Mouse (Mus musculus): Measurements from ENCODE around the gene Usp31. TPM values are rescaled to one million over a fixed set of nuclear protein-coding genes. Genes with fewer than 3 reads are reported as not detected.

Usp31 gene
- polyA plus RNA-seq, 1 experiment from 2014 or later, result 3.3 TPM

DNA sequence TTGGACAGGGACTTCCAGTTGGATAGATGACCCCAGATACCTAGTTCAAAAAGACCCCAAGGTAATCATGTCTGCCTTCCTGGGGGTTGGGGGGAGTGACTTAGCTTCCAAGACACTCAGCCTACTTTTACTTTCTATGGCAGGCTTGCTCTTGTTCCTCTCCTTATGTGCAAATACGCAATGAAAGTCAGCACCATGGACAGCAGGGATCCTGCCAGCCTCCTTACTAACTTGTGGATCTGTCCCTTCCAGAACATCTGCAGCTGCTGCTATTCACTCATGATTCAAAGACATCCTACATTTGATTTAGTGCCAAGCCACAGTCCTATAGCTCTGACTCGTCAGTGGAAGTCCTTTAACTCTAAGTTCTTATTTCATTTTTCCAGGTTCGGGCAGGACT lies 110.7 kb downstream of the Usp31 start:
- WGBS, result 75% methylated on average over 3 of the region's 3 CpGs
- Histone ChIP-seq H3K9ac (replicated peaks; ENCODE audit: low read length) (no peak overlapping the region), H3K4me2 (ENCODE audit: low read depth, low read length) (no peak overlapping the region), H3K9me3 (replicated peaks; ENCODE audit: control insufficient read depth, low read length) (no peaks in the 10 kb centered on the region), H3K27me3 (ENCODE audit: control insufficient read depth, insufficient read depth, low read length) (no peaks in the 10 kb centered on the region), H3K4me3 (ENCODE audit: low read depth, low read length) (no peak overlapping the region), H3K27ac (replicated peaks; ENCODE audit: low read depth, low read length) (no peak overlapping the region), H3K4me1 (ENCODE audit: control insufficient read depth, insufficient read depth, low read length) (no peaks in the 10 kb centered on the region), H3K36me3 (replicated peaks; ENCODE audit: control insufficient read depth, insufficient read depth, low read depth, low read length) (no peaks in the 10 kb centered on the region)
- peak; percentile 83 for DNase-seq (ENCODE audit: low spot score)
- ATAC-seq (replicated peaks; ENCODE audit: insufficient number of reproducible peaks, low FRiP score, low TSS enrichment, low read depth), result no peak

DNA sequence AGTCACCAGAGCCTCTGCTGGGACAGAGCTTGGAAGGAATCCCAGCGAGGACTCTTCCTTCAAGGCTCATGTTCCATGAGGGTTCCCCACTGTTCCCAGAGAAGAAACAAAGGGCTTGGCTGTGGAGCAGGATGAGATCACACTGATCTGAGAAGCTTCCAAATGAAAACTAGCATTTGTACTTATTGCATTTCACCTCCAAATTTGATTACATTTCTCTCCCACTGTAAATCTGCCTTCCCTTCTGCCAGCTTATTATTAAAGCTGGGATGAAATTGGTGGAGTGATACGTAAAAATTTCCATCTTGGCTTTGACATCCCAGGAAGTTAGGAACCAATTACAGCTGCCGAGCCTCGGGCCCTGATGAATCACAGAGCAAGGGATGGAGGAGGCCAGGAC lies 111.6 kb downstream of the Usp31 start:
- no peak overlapping the region for H3K4me2 ChIP-seq (ENCODE audit: low read depth, low read length)
- H3K27me3 ChIP-seq (ENCODE audit: control insufficient read depth, insufficient read depth, low read length), result no peaks in the 10 kb centered on the region
- no peak overlapping the region for H3K4me3 ChIP-seq (ENCODE audit: low read depth, low read length)
- H3K27ac ChIP-seq (replicated peaks; ENCODE audit: low read depth, low read length), result no peak overlapping the region
- no peaks in the 10 kb centered on the region for H3K4me1 ChIP-seq (ENCODE audit: control insufficient read depth, insufficient read depth, low read length)
- WGBS, result 74% methylated on average over 4 of the region's 4 CpGs
- DNase-seq (ENCODE audit: low spot score) (no peak), ATAC-seq (replicated peaks; ENCODE audit: insufficient number of reproducible peaks, low FRiP score, low TSS enrichment, low read depth) (no peak)
- H3K9me3 ChIP-seq (replicated peaks; ENCODE audit: control insufficient read depth, low read length), result no peaks in the 10 kb centered on the region
- H3K9ac ChIP-seq (replicated peaks; ENCODE audit: low read length), result no peak overlapping the region
- H3K36me3 ChIP-seq (replicated peaks; ENCODE audit: control insufficient read depth, insufficient read depth, low read depth, low read length), result no peaks in the 10 kb centered on the region

DNA sequence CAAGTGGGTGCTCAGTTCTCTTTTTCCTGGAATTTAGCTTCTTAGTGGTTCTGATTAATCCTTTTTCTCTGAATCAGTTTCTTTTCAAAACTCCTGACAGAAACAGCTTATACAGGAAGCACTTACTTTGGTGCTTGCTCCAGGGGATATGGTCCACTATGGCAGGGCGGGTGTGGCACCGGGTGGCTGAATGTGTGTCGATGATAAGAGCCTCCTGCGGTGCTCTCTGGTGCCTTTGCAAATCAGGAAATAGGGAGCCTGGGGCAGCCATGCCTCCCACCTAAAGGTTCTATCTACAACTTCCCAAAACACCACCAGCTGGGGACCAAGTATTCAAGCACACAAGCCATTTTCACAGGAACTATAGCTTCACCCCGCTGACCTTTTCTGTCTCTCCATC lies 112.0 kb downstream of the Usp31 start:
- H3K4me1 ChIP-seq (ENCODE audit: control insufficient read depth, insufficient read depth, low read length), result no peaks in the 10 kb centered on the region
- no peaks in the 10 kb centered on the region for H3K36me3 ChIP-seq (replicated peaks; ENCODE audit: control insufficient read depth, insufficient read depth, low read depth, low read length)
- ATAC-seq (replicated peaks; ENCODE audit: insufficient number of reproducible peaks, low FRiP score, low TSS enrichment, low read depth) (no peak), DNase-seq (ENCODE audit: low spot score) (no peak)
- no peaks in the 10 kb centered on the region for H3K9me3 ChIP-seq (replicated peaks; ENCODE audit: control insufficient read depth, low read length)
- no peaks in the 10 kb centered on the region for H3K27me3 ChIP-seq (ENCODE audit: control insufficient read depth, insufficient read depth, low read length)
- WGBS, result 80% methylated on average over 5 of the region's 5 CpGs
- no peak overlapping the region for H3K4me2 ChIP-seq (ENCODE audit: low read depth, low read length)
- no peak overlapping the region for H3K4me3 ChIP-seq (ENCODE audit: low read depth, low read length)
- no peak overlapping the region for H3K27ac ChIP-seq (replicated peaks; ENCODE audit: low read depth, low read length)
- H3K9ac ChIP-seq (replicated peaks; ENCODE audit: low read length), result no peak overlapping the region

DNA sequence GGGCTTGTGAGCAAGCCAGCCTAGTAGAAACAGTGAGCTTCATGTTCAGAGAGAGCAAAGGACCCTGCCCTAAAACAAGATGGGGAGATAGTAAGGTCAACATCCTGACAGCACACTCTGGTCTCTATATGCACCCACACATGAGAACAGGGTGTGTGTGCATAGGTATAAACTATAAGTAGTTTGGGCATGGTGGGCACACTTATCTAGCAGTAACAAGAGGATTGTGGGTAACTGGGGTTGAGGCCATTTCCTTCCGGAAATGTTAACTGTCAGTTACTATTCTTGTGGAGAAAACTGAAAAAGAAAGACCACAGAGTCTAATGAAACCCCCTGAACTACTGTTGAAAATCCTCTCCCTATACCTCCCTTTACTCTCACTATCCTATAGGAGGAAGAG lies 112.4 kb downstream of the Usp31 start:
- H3K27ac ChIP-seq (replicated peaks; ENCODE audit: low read depth, low read length), result no peak overlapping the region
- 82% methylated on average over 1 of the region's 1 CpGs for WGBS
- ATAC-seq (replicated peaks; ENCODE audit: insufficient number of reproducible peaks, low FRiP score, low TSS enrichment, low read depth), result no peak
- no peaks in the 10 kb centered on the region for H3K36me3 ChIP-seq (replicated peaks; ENCODE audit: control insufficient read depth, insufficient read depth, low read depth, low read length)
- no peak overlapping the region for H3K4me2 ChIP-seq (ENCODE audit: low read depth, low read length)
- H3K4me3 ChIP-seq (ENCODE audit: low read depth, low read length), result no peak overlapping the region
- H3K27me3 ChIP-seq (ENCODE audit: control insufficient read depth, insufficient read depth, low read length), result no peaks in the 10 kb centered on the region
- H3K9ac ChIP-seq (replicated peaks; ENCODE audit: low read length), result no peak overlapping the region
- no peaks in the 10 kb centered on the region for H3K9me3 ChIP-seq (replicated peaks; ENCODE audit: control insufficient read depth, low read length)
- H3K4me1 ChIP-seq (ENCODE audit: control insufficient read depth, insufficient read depth, low read length), result no peaks in the 10 kb centered on the region
- DNase-seq (ENCODE audit: low spot score), result no peak

Other genes with a start within 250 kb of the Usp31 start
- 0.07 and 0.49 TPM in 2 replicates for gene Scnn1g, start 27.2 kb upstream of the Usp31 start, polyA plus RNA-seq (2014; fragmentation: Nextera tagmentation; extraction: Ambion mirVana)
- 0.24 and 0.38 TPM in 2 replicates for gene Scnn1b, start 157.8 kb upstream of the Usp31 start, polyA plus RNA-seq (2014; fragmentation: Nextera tagmentation; extraction: Ambion mirVana)

All from embryonic facial prominence, embryonic 11.5 days (tissue).